Mouse (Mus musculus): ENCODE results near the gene Mlip.

The Mlip gene

GRCm38 (mm10) chr9:77161764-77162163 lies 191.0 kb downstream of the Mlip start:
- TF ChIP-seq GATA4 (IDR thresholded peaks at IDR 0.05; ENCODE audit: insufficient replicate concordance, low read length): no peak

DNA sequence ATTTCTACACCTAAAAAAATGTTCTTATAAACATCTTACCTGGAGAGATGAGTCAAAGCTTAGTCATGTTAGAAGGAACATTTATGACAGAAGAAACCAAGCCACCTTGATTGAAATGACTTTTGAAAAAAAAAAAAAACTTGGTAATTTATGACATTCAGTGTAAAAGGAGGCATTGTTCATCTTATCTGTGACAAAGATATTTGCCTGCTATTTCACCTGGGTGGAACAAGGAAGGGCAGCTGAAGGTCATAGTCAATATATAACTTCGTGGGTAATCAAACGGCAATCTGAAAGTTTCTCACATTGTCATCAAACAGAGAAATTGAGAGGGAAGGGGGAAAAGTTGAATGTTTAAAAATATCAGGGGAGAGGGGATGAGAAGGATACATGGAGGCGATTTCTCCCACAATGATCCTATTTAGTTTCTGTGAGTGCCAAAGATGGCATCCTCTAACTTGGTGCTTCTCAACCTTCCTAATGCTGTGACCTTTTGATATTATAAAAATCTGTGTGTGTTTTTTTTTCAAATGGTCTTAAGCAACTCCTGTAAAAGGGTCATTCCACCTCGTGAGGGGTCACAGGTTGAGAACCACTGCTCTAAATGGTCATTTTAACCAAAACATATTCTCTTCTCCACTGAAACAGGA lies 192.4 kb downstream of the Mlip start:
- no peak for TF ChIP-seq GATA4 (IDR thresholded peaks at IDR 0.05; ENCODE audit: insufficient replicate concordance, low read length)

DNA sequence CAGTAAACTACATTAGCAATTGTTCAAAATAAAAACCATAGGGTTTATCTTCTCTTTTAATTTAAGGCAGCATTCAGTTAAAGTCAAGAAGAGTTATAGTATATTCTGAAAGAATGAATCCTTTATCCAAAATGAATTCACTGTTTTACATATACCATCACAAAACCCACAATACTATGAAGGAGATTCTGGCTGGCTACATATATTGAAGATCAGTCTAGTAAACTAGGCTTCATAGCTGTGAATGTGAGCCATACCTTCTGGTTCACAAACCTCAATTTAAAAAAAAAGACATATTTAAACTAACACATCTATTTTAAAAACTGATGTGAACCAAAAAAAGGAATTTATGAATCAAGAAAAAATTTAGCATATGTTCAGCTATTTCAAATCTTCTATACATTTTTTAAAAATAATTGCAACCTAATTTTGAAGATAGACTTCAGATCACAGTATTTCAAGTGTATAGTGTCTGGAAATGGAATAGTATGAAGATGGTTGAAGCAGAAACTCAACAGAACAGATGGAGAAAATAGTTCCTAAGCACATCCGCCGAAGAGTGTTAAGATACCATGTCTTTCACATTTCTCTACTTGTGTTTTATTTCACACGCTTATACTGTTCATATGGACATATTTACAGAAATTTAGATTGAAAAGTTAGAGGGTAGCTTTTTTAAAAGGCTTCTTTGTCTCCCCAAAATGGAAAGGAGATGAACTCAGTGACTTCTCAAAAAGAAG lies 204.1 kb downstream of the Mlip start:
- TF ChIP-seq GATA4 (IDR thresholded peaks at IDR 0.05; ENCODE audit: insufficient replicate concordance, low read length): no peak

DNA sequence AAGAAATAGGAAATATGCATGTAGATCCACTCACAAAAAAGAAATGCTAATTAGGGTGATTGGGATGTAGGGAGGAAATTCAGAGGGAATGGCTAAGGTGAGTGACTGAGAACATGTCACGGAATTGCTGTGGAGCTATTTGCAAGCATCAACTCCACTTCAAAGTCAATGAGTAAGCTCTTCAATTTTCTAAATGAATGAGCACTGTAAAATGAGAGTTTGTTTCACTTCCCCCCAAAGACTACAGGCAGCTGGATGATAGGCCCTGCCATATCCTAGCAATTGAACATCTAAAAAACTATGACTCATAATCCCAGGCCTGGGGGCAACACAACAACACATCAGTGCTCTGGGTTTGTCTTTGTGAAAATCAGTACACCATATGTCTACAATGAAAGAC lies 233.0 kb downstream of the Mlip start:
- no peak for TF ChIP-seq GATA4 (IDR thresholded peaks at IDR 0.05; ENCODE audit: insufficient replicate concordance, low read length)

- no peak for TF ChIP-seq GATA4 (IDR thresholded peaks at IDR 0.05; ENCODE audit: insufficient replicate concordance, low read length)
These were observed 255.9 kb downstream of the Mlip start for GRCm38 (mm10) chr9:77096886-77097285.

- TF ChIP-seq GATA4 (IDR thresholded peaks at IDR 0.05; ENCODE audit: insufficient replicate concordance, low read length): no peak
These were observed 281.1 kb downstream of the Mlip start for GRCm38 (mm10) chr9:77071676-77072075.

- no peak for TF ChIP-seq GATA4 (IDR thresholded peaks at IDR 0.05; ENCODE audit: insufficient replicate concordance, low read length)
These were observed 296.2 kb downstream of the Mlip start for GRCm38 (mm10) chr9:77056611-77057010.

DNA sequence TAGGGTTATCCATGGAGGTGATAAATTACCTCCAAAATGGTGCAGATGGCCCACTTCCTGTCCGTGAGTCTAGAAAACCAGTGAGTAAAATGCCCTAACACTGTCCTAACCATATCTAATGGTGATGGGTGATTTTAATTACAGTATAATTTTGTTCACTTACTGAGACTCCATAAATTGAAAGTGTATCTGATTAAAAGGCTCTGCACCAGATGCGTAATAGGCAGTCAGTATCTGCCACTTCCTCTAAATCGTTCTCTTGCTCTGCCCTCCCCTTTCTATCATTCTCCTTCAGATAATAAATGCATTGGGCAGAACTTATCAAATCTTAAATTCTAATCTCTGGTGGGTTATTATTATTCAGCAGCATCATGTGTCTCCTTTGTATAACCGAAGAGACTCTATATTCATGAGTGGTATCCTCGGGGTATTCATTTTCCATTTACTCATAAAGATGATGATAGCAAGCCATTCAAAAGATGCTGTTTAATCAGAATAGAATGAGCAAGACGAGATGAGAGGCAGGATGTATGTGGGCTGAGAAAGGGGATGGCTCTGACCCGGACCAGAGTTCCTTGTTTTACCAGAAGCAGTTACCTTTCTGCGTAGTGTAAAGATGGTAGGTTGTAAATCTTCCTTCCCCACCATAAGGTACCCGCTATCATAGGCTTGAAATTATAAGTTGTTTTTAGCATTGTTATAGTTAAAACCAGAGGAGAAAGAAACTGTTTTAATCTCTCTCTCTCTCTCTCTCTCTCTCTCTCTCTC lies 298.2 kb downstream of the Mlip start:
- TF ChIP-seq GATA4 (IDR thresholded peaks at IDR 0.05; ENCODE audit: insufficient replicate concordance, low read length): no peak

Data from liver, adult (tissue).